Mouse (Mus musculus) neural tube, embryonic 14.5 days (tissue): ENCODE data around the gene Ifi205. TPM values are rescaled to one million over a fixed set of nuclear protein-coding genes. Genes with fewer than 3 reads are reported as not detected.
"Not testable (repeated sequence)": the region's sequence is repeated elsewhere in the genome, so short reads cannot be mapped to it uniquely, and the experiment has no call there.

Experiments
- ATAC-seq: fragments of 200-750 bp; cut with Nextera tagmentation; 2 replicates; pipeline ENCODE4 v1.8.0; 2017; ENCODE audit warnings: low read depth, mild to moderate bottlenecking, moderate TSS enrichment, moderate library complexity
- H3K27ac ChIP-seq: fragments of 300-500 bp; sonication (generic); 2 replicates; pipeline ENCODE4 v1.5.1; 2014; ENCODE audit warnings: low read depth, mild to moderate bottlenecking, control low read depth, low read length, moderate library complexity, mixed read lengths
- H3K27me3 ChIP-seq: fragments of 300-500 bp; sonication (generic); 2 replicates; pipeline ENCODE4 v1.6.1; 2014; ENCODE audit warnings: low read length; ENCODE audit not compliant: control insufficient read depth, insufficient read depth
- H3K36me3 ChIP-seq: fragments of 300-500 bp; sonication (generic); 2 replicates; pipeline ENCODE4 v1.6.1; 2014; ENCODE audit warnings: low read length, mixed read lengths; ENCODE audit not compliant: control insufficient read depth, insufficient read depth
- H3K4me1 ChIP-seq: fragments of 300-500 bp; sonication (generic); 2 replicates; pipeline ENCODE4 v1.6.1; 2014; ENCODE audit warnings: low read length; ENCODE audit not compliant: control insufficient read depth, insufficient read depth
- H3K4me2 ChIP-seq: fragments of 300-500 bp; sonication (generic); 2 replicates; pipeline ENCODE4 v1.6.1; 2014; ENCODE audit warnings: mild to moderate bottlenecking, low read depth, low read length, control low read depth
- H3K4me3 ChIP-seq: fragments of 300-500 bp; sonication (generic); 2 replicates; pipeline ENCODE4 v1.5.1; 2014; ENCODE audit warnings: low read depth, low read length, control low read depth, mixed read lengths
- H3K9ac ChIP-seq: fragments of 300-500 bp; sonication (generic); replicated peaks from 2 replicates; pipeline ENCODE4 v1.6.1; 2014; ENCODE audit warnings: low read depth, mild to moderate bottlenecking, control low read depth, low read length, mixed read lengths
- H3K9me3 ChIP-seq: fragments of 300-500 bp; sonication (generic); 2 replicates; pipeline ENCODE4 v1.6.1; 2016; ENCODE audit warnings: low read length; ENCODE audit not compliant: control insufficient read depth
- WGBS: fragments of 180-500 bp; shearing (Covaris S2); extraction: QIAGEN DNeasy Blood & Tissue Kit; methylation state at CpG from one replicate; pipeline ENCODE4 v1.1.7; 2014; 5-methylcytosine and 5-hydroxymethylcytosine counted together
- polyA plus RNA-seq: library from polyadenylated mRNA; unstranded; fragments of >200 nt; fragmentation: Nextera tagmentation; extraction: Ambion mirVana; gene quantifications from 2 replicates; pipeline ENCODE4 v1.2.1, GENCODE M21; 2014

The Ifi205 gene
- polyA plus RNA-seq, 1 experiment from 2014 or later = not detected

- not testable (repeated sequence) for H3K27me3 ChIP-seq, ATAC-seq
These were observed 48.8 kb downstream of the Ifi205 start, which contains the start of gene Ifi202b for GRCm38 (mm10) chr1:173982694-173983305. TSS of gene Ifi202b (minus strand) at chr1:173982744.

GRCm38 (mm10) chr1:173981038-173981437, 50.6 kb downstream of the Ifi205 start:
- 64% methylated on average over 3 of the region's 3 CpGs for WGBS
- not testable (repeated sequence) for H3K4me1 ChIP-seq, H3K9me3 ChIP-seq, H3K4me2 ChIP-seq, H3K9ac ChIP-seq, ATAC-seq, H3K27me3 ChIP-seq, H3K4me3 ChIP-seq, H3K27ac ChIP-seq, H3K36me3 ChIP-seq

More at GRCm38 (mm10) chr1:173982694-173983305, 48.8 kb downstream of the Ifi205 start, which contains the start of gene Ifi202b:
- not testable (repeated sequence) for H3K9ac ChIP-seq, H3K9me3 ChIP-seq, H3K4me1 ChIP-seq, H3K36me3 ChIP-seq, H3K4me2 ChIP-seq, H3K27ac ChIP-seq, H3K4me3 ChIP-seq
- WGBS = 89% methylated on average over 6 of the region's 6 CpGs

DNA sequence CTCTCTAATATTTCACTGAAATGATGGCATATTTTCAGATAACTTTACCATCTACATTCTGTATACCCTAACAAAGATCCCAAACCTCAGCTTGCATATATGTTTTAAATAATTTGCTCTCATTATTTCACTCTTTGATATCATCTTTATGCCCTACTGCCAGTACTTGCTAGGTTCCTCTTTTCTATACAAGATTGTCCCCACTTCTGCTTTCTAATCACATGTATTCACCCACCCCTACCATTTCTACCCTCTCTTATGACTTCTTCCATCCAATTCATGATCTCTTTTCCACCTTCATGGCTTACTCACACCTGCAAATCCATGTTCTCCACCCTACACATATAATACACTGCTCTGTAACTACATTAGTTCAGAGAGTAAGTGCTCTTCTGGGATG, 54.0 kb downstream of the Ifi205 start:
- Histone ChIP-seq H3K9me3 (no peaks in the 10 kb centered on the region), H3K27me3 (no peaks in the 10 kb centered on the region), H3K4me2 (no peak overlapping the region), H3K4me1 (no peaks in the 10 kb centered on the region), H3K9ac (no peak overlapping the region), H3K4me3 (no peak overlapping the region), H3K36me3 (no peaks in the 10 kb centered on the region), H3K27ac (no peak overlapping the region)
- ATAC-seq = no peak

DNA sequence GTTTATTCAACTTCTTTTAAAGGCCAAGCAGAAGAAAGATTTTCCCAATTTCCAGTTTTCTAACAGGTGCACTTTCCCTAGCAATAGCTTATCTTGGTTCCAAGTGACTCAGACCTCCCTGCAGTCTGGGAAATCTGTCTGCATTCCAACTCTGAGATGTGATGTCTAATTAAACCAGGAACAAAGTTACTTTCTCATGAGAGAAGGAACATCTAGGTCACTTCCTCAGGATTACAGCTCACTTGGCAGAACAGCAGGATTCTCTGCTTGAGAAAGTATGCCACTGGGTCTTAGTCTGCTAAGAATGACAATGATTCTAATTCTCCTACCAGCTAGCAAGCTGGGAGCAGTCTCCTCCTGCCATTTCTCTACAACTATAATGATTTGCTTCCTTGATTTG, 58.5 kb downstream of the Ifi205 start:
- Histone ChIP-seq H3K4me1 (no peaks in the 10 kb centered on the region), H3K36me3 (no peaks in the 10 kb centered on the region), H3K4me3 (no peak overlapping the region), H3K9ac (no peak overlapping the region), H3K9me3 (no peaks in the 10 kb centered on the region), H3K4me2 (no peak overlapping the region), H3K27ac (no peak overlapping the region), H3K27me3 (no peaks in the 10 kb centered on the region)
- no peak for ATAC-seq

Other genes with a start within 250 kb of the Ifi205 start
- gene Ifi211, start 118.8 kb downstream of the Ifi205 start, polyA plus RNA-seq = 0.24 TPM in 1 of 2 replicates, not detected in the other
- 1.1 and 1.5 TPM in 2 replicates for gene Mndal, start 89.3 kb downstream of the Ifi205 start, polyA plus RNA-seq
- gene Ifi203, start 89.1 kb downstream of the Ifi205 start, polyA plus RNA-seq = 0.46 and 0.54 TPM in 2 replicates
- not detected in 2 replicates for gene Ifi202b, start 49.1 kb downstream of the Ifi205 start, polyA plus RNA-seq
- not detected in 2 replicates for gene Olfr433, start 8.9 kb upstream of the Ifi205 start, polyA plus RNA-seq
- gene Olfr432, start 17.4 kb upstream of the Ifi205 start, polyA plus RNA-seq = not detected in 2 replicates
- gene Olfr430, start 34.8 kb upstream of the Ifi205 start, polyA plus RNA-seq = not detected in 2 replicates
- gene Olfr429, start 52.5 kb upstream of the Ifi205 start, polyA plus RNA-seq = not detected in 2 replicates
- not detected in 2 replicates for gene Olfr427, start 65.1 kb upstream of the Ifi205 start, polyA plus RNA-seq
- gene Olfr231, start 89.4 kb upstream of the Ifi205 start, polyA plus RNA-seq = not detected in 2 replicates
- not detected in 2 replicates for gene Olfr424, start 99.7 kb upstream of the Ifi205 start, polyA plus RNA-seq
- gene Olfr420, start 123.8 kb upstream of the Ifi205 start, polyA plus RNA-seq = not detected in 2 replicates
- 0.19 and 0.23 TPM in 2 replicates for gene Spta1, start 141.0 kb upstream of the Ifi205 start, polyA plus RNA-seq
- not detected in 2 replicates for gene Olfr419, start 220.3 kb upstream of the Ifi205 start, polyA plus RNA-seq